Mouse (Mus musculus): ENCODE results near the gene Abhd16a.

DNA sequence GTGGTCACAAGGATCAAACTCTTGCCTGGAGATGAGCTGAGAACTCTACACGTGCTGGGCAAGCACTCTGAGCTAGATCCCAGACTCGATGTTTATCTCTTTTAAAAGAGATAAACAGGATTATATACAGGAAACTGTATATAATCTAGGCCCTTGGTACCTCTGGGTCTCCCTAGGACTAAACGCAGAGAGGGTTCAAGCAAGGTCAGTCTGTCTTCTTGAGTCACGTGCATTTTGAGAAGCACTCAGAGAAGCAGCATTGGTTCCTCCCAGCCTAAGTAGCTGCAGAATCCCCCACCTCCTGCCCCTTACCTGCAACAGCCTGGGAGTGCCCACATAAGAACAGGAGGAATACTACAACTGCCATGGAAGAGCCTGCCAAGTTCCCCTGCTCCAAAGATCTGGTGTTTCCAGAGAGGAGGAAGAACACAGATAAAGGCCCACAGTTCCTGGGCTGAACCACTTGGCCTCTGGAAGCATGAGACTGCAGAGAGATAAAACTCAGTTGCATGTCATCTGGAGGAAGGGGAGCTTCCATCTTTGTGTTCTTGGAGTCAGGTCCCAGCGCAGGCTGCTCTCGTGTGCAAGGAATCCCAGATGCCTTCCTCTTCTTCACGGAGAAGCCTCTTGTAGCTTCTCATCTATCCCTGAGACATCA, 3.7 kb upstream of the Abhd16a start, which contains the start of gene Ly6g6f:
- TF ChIP-seq MYOG (IDR thresholded peaks at IDR 0.05; ENCODE audit: control insufficient read depth in 1 of 3, insufficient read depth in 1 of 3, insufficient read length in 2 of 3, low read depth in 2 of 3) (no peak), POLR2A (IDR thresholded peaks at IDR 0.05; ENCODE audit: insufficient read length, low read depth) (no peak), MAX (IDR thresholded peaks at IDR 0.05; ENCODE audit: low read depth) (no peak), USF1 (IDR thresholded peaks at IDR 0.05; ENCODE audit: low read depth) (no peak), MYOD1 (IDR thresholded peaks at IDR 0.05; ENCODE audit: control insufficient read depth in 1 of 3, insufficient read length in 2 of 3, low read depth in 2 of 3) (no peak), POLR2AphosphoS2 (IDR thresholded peaks at IDR 0.05; ENCODE audit: insufficient read length, low read depth) (no peak)
